Mouse (Mus musculus) central nervous system, embryonic 14 days (tissue): ENCODE measurements around the gene Phlpp1. TPM values are rescaled to one million over a fixed set of nuclear protein-coding genes. Genes with fewer than 3 reads are reported as not detected.

Experiments
- polyA plus RNA-seq: library from polyadenylated mRNA; depleted of rRNA; stranded (reverse); fragments of >200 nt; gene quantifications from 2 replicates; pipeline ENCODE4 v1.2.3, GENCODE M21; 2012; rRNA removed

Gene Phlpp1
- 18.8 and 21.4 TPM in 2 replicates for polyA plus RNA-seq

GRCm38 (mm10) chr1:106171241-106172220 lies at the start of gene Phlpp1:
TSS of gene Phlpp1 (plus strand) at chr1:106171752.

Other genes with a start within 250 kb of the Phlpp1 start
- 10.7 and 12.1 TPM in 2 replicates for gene Zcchc2, start 181.3 kb upstream of the Phlpp1 start, polyA plus RNA-seq